Mouse (Mus musculus) kidney, embryonic 14.5 days (tissue): ENCODE results near the gene Cnot9. TPM values are rescaled to one million over a fixed set of nuclear protein-coding genes. Genes with fewer than 3 reads are reported as not detected.

Experiments used
- polyA plus RNA-seq: library from polyadenylated mRNA; unstranded; fragments of >200 nt; fragmentation: Nextera tagmentation; extraction: Ambion mirVana; gene quantifications from 2 replicates; pipeline ENCODE4 v1.2.1, GENCODE M21; 2014

The Cnot9 gene
- polyA plus RNA-seq, 1 experiment from 2014 or later = 92.9 TPM

Other genes starting within 250 kb of the Cnot9 start
- gene Gpbar1, start 227.5 kb upstream of the Cnot9 start, polyA plus RNA-seq = 2.5 and 3.2 TPM in 2 replicates
- gene Aamp, start 221.3 kb upstream of the Cnot9 start, polyA plus RNA-seq = 249 and 258 TPM in 2 replicates
- 126 and 154 TPM in 2 replicates for gene Pnkd, start 221.1 kb upstream of the Cnot9 start, polyA plus RNA-seq
- gene Tmbim1, start 200.4 kb upstream of the Cnot9 start, polyA plus RNA-seq = 16.3 and 18.1 TPM in 2 replicates
- 0.44 and 0.79 TPM in 2 replicates for gene Catip, start 143.9 kb upstream of the Cnot9 start, polyA plus RNA-seq
- gene Slc11a1, start 130.9 kb upstream of the Cnot9 start, polyA plus RNA-seq = 2.0 and 5.2 TPM in 2 replicates
- 66.7 and 86.0 TPM in 2 replicates for gene Ctdsp1, start 114.5 kb upstream of the Cnot9 start, polyA plus RNA-seq
- 2.8 and 6.7 TPM in 2 replicates for gene Vil1, start 96.7 kb upstream of the Cnot9 start, polyA plus RNA-seq
- 1.0 and 1.2 TPM in 2 replicates for gene Plcd4, start 36.8 kb downstream of the Cnot9 start, polyA plus RNA-seq
- gene Usp37, start 38.2 kb downstream of the Cnot9 start, polyA plus RNA-seq = 31.9 and 43.9 TPM in 2 replicates
- gene Zfp142, start 82.2 kb downstream of the Cnot9 start, polyA plus RNA-seq = 5.8 and 10.5 TPM in 2 replicates
- gene Bcs1l, start 82.2 kb downstream of the Cnot9 start, polyA plus RNA-seq = 14.4 and 18.9 TPM in 2 replicates
- 8.1 and 28.3 TPM in 2 replicates for gene Rnf25, start 95.3 kb downstream of the Cnot9 start, polyA plus RNA-seq
- 6.2 and 7.5 TPM in 2 replicates for gene Stk36, start 95.4 kb downstream of the Cnot9 start, polyA plus RNA-seq
- 13.4 and 26.1 TPM in 2 replicates for gene Ttll4, start 155.7 kb downstream of the Cnot9 start, polyA plus RNA-seq
- gene Cyp27a1, start 207.5 kb downstream of the Cnot9 start, polyA plus RNA-seq = 6.3 and 8.1 TPM in 2 replicates
- 0.13 and 0.15 TPM in 2 replicates for gene Prkag3, start 243.2 kb downstream of the Cnot9 start, polyA plus RNA-seq